Mouse (Mus musculus) bone marrow, adult 2 months (tissue): ENCODE results near the gene Olfr202. TPM values are rescaled to one million over a fixed set of nuclear protein-coding genes. Genes with fewer than 3 reads are reported as not detected.
"Not testable (repeated sequence)": the region's sequence is repeated elsewhere in the genome, so short reads cannot be mapped to it uniquely, and the experiment has no call there.

Experiments
- H3K27ac ChIP-seq: fragments of 200-500 bp; 2 replicates; pipeline ENCODE4 v1.5.1; 2012; ENCODE audit warnings: low read depth, mild to moderate bottlenecking, control low read depth, inconsistent platforms, low read length; ENCODE audit not compliant: control insufficient read depth, poor library complexity, insufficient read depth
- H3K4me1 ChIP-seq: fragments of 200-500 bp; 2 replicates; pipeline ENCODE4 v1.6.1; 2011; ENCODE audit warnings: low read length; ENCODE audit not compliant: control insufficient read depth, insufficient read depth
- H3K4me3 ChIP-seq: fragments of 200-500 bp; replicated peaks from 2 replicates; pipeline ENCODE3; 2011; ENCODE audit warnings: mild to moderate bottlenecking, low read depth, low read length, control low read depth; ENCODE audit not compliant: control insufficient read depth
- CTCF ChIP-seq: fragments of 200-500 bp; IDR thresholded peaks from 2 replicates; pipeline ENCODE4 v1.5.1; 2011; ENCODE audit warnings: low read length, control low read depth; ENCODE audit not compliant: control insufficient read depth, insufficient read depth
- POLR2A ChIP-seq: fragments of 200-500 bp; IDR thresholded peaks from 2 replicates; pipeline ENCODE4 v1.6.1; 2011; ENCODE audit warnings: low read depth, mild to moderate bottlenecking, control low read depth, low read length, borderline replicate concordance; ENCODE audit not compliant: control insufficient read depth
- WGBS: fragments of 180-500 bp; shearing (Covaris S2); methylation state at CpG from one replicate; pipeline ENCODE4 v1.1.7; 2018; 5-methylcytosine and 5-hydroxymethylcytosine counted together
- polyA plus RNA-seq: library from polyadenylated mRNA; stranded (reverse); fragments of >200 nt; gene quantifications from 2 replicates; pipeline ENCODE4 v1.2.4, GENCODE M21; 2011; ENCODE audit warnings: low replicate concordance; ENCODE audit not compliant: missing spikeins, insufficient read depth, insufficient read length

The Olfr202 gene
- not detected in 2 replicates for polyA plus RNA-seq

GRCm38 (mm10) chr16:59286693-59287092 lies at the start of gene Olfr202:
Gene Olfr202 (minus strand): TSS chr16:59286793.
- H3K4me1 ChIP-seq = no peaks in the 10 kb centered on the region
- TF ChIP-seq CTCF (no peak), POLR2A (no peak)
- H3K4me3 ChIP-seq = no peak within 1 kb of the TSS
- WGBS = 72% methylated on average over 1 of the region's 1 CpGs
- H3K27ac ChIP-seq = no peak within 1 kb of the TSS

GRCm38 (mm10) chr16:59331038-59331437 lies 44.4 kb upstream of the Olfr202 start, which contains the start of gene Olfr205:
Gene Olfr205 (minus strand): TSS chr16:59331138.
- no peaks in the 10 kb centered on the region for H3K4me1 ChIP-seq
- H3K27ac ChIP-seq = no peak within 1 kb of the TSS
- TF ChIP-seq CTCF (no peak), POLR2A (no peak)
- no peak within 1 kb of the TSS for H3K4me3 ChIP-seq

GRCm38 (mm10) chr16:59323262-59323661 lies 36.7 kb upstream of the Olfr202 start:
- not testable (repeated sequence) for H3K4me3 ChIP-seq, H3K27ac ChIP-seq, H3K4me1 ChIP-seq
- WGBS = 26% methylated on average over 1 of the region's 1 CpGs

- Histone ChIP-seq H3K4me1 (no peaks in the 10 kb centered on the region), H3K27ac (no peak within 1 kb of the TSS), H3K4me3 (no peak within 1 kb of the TSS)
- TF ChIP-seq CTCF (no peak), POLR2A (no peak)
Observed at GRCm38 (mm10) chr16:59318148-59318547, 31.6 kb upstream of the Olfr202 start, which contains the start of gene Olfr204. Gene Olfr204 (minus strand): TSS chr16:59318248.

GRCm38 (mm10) chr16:59298581-59298980 lies 12.0 kb upstream of the Olfr202 start, which contains the start of gene Olfr203:
Gene Olfr203 (plus strand): TSS chr16:59298881.
- WGBS = 71% methylated on average over 2 of the region's 2 CpGs
- no peak for TF ChIP-seq POLR2A
- TF ChIP-seq CTCF = no peak
- no peak within 1 kb of the TSS for H3K27ac ChIP-seq
- no peaks in the 10 kb centered on the region for H3K4me1 ChIP-seq
- no peak within 1 kb of the TSS for H3K4me3 ChIP-seq

- not testable (repeated sequence) for H3K4me1 ChIP-seq, H3K27ac ChIP-seq, H3K4me3 ChIP-seq
- WGBS = 47% methylated on average over 9 of the region's 9 CpGs
Observed at GRCm38 (mm10) chr16:59287576-59287975, 983 bp upstream of the Olfr202 start.

- WGBS = 67% methylated on average over 1 of the region's 1 CpGs
- Histone ChIP-seq H3K4me3 (no peak overlapping the region), H3K4me1 (no peaks in the 10 kb centered on the region), H3K27ac (no peak overlapping the region)
- TF ChIP-seq CTCF (no peak), POLR2A (no peak)
Observed at GRCm38 (mm10) chr16:59283476-59283875, 3.1 kb downstream of the Olfr202 start.

GRCm38 (mm10) chr16:59280542-59280941 lies 6.1 kb downstream of the Olfr202 start:
- H3K4me1 ChIP-seq = no peaks in the 10 kb centered on the region
- no peak overlapping the region for H3K27ac ChIP-seq
- TF ChIP-seq CTCF = no peak
- TF ChIP-seq POLR2A = no peak
- 67% methylated on average over 3 of the region's 3 CpGs for WGBS
- H3K4me3 ChIP-seq = no peak overlapping the region

- H3K4me3 ChIP-seq, H3K27ac ChIP-seq, H3K4me1 ChIP-seq: not testable (repeated sequence)
- 79% methylated on average over 4 of the region's 4 CpGs for WGBS
Observed at GRCm38 (mm10) chr16:59272532-59272931, 14.1 kb downstream of the Olfr202 start, which contains the start of gene Olfr201. Gene Olfr201 (minus strand): TSS chr16:59272632.

- H3K4me1 ChIP-seq, H3K4me3 ChIP-seq, H3K27ac ChIP-seq: not testable (repeated sequence)
- WGBS = 60% methylated on average over 4 of the region's 4 CpGs
Observed at GRCm38 (mm10) chr16:59269097-59269496, 17.5 kb downstream of the Olfr202 start.
